Mouse (Mus musculus): ENCODE data around the gene Fuk. TPM values are rescaled to one million over a fixed set of nuclear protein-coding genes. Genes with fewer than 3 reads are reported as not detected.
A peak's percentile ranks its signal among the peaks of the same experiment; 100 is the strongest.

Fuk gene
- polyA plus RNA-seq (2015; fragmentation: Nextera tagmentation; extraction: Ambion mirVana) = 1.9 and 2.2 TPM in 2 replicates

DNA sequence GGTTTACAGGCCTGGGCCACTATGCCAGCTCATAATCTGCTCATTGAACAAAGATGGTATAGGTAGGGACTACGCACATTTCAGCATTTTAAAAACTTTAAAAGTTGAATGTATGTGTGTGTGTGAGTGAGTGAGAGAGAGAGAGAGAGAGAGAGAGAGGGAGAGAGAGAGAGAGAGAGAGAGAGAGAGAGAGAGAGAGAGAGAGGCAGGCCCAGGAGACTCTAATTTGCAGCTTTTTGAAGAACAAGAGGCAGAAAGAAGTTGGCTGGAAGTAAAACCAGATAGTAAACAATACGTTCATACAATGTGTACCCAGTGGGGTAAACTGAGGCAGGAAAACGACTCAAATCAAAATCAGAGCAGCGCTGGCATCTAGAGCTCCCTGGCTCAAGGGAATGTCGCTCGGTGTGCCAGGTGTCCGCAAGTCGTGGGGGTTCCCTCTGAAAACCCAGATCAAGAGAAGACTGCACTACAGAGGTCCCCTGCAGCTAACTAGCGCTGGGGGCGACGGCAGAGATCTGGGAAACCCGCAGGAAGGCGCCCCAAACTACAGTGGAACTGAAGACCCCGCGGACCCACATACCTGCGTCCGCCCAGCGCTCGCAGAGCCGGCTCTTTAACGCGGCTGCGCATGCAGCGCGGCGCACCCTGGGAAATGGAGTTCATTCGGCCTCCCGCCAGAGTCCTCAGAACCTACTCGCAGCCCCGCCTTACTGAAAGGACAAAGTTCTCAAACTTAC is at the start of gene Fuk:
Gene Fuk, minus strand, starts transcription at position 650 of the 740 bp plus-strand sequence.
- WGBS (ENCODE audit: insufficient replicate concordance) = 3% methylated on average over 30 of the region's 30 CpGs
- Histone ChIP-seq H3K4me3 (ENCODE audit: low read depth, low read length) (peak within 1 kb of the TSS; percentile 82), H3K4me1 (ENCODE audit: insufficient read depth) (peaks cover 9% of the 10 kb centered on the region; the same call in 1 of the 2 replicates), H3K9me3 (ENCODE audit: low read length) (no peaks in the 10 kb centered on the region), H3K27ac (ENCODE audit: low read depth) (no peak within 1 kb of the TSS), H3K27me3 (ENCODE audit: insufficient read depth, low read length) (no peaks in the 10 kb centered on the region), H3K9ac (replicated peaks) (peak within 1 kb of the TSS; percentile 77), H3K36me3 (replicated peaks; ENCODE audit: insufficient read depth, low read length) (0 out of 2 replicates have a peak, but pooled peaks cover 5% of the 10 kb centered on the region), H3K4me2 (ENCODE audit: low read depth, low read length) (peak within 1 kb of the TSS; percentile 89)
- ATAC-seq = peak; percentile 95
- TF ChIP-seq EP300 (IDR thresholded peaks at IDR 0.05; ENCODE audit: low read depth) (no peak), CTCF (IDR thresholded peaks at IDR 0.05; ENCODE audit: low read depth) (no peak)
- DNase-seq = peak; percentile 86

DNA sequence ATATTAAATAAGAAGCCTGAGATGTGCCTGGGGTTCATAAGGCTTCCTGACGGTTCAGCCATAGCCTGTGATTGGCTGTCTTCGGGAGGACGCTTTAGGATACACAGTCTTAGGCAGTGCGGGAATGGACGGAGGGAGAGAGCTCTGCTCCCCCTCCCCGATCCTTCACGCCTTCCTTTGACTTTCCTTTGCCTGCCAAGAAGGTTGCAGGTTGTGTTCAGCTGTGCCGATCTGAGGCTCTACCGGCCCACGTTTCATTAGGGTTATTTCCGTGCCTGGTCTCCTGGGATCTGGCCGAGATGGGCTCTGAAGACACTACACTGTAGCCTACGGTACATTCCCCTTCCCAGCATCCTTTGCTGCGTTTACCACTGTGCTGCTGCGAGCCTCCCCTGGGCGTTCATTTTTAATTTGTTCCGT is 47.8 kb upstream of the Fuk start:
- ATAC-seq (no peak), DNase-seq (no peak)
- H3K36me3 ChIP-seq (replicated peaks; ENCODE audit: insufficient read depth, low read length) = peaks cover 5% of the 10 kb centered on the region; the same call in 1 of the 2 replicates
- peaks cover 2% of the 10 kb centered on the region; the same call in 1 of the 2 replicates for H3K4me1 ChIP-seq (ENCODE audit: insufficient read depth)
- no peak for TF ChIP-seq CTCF (IDR thresholded peaks at IDR 0.05; ENCODE audit: low read depth)
- no peak overlapping the region for H3K9ac ChIP-seq (replicated peaks)
- H3K27me3 ChIP-seq (ENCODE audit: insufficient read depth, low read length) = no peaks in the 10 kb centered on the region
- H3K27ac ChIP-seq (ENCODE audit: low read depth) = no peak overlapping the region
- WGBS (ENCODE audit: insufficient replicate concordance) = 73% methylated on average over 17 of the region's 17 CpGs
- no peaks in the 10 kb centered on the region for H3K9me3 ChIP-seq (ENCODE audit: low read length)
- no peak overlapping the region for H3K4me2 ChIP-seq (ENCODE audit: low read depth, low read length)
- no peak overlapping the region for H3K4me3 ChIP-seq (ENCODE audit: low read depth, low read length)

- DNase-seq = no peak
- no peaks in the 10 kb centered on the region for H3K27me3 ChIP-seq (ENCODE audit: insufficient read depth, low read length)
- no peak overlapping the region for H3K4me2 ChIP-seq (ENCODE audit: low read depth, low read length)
- 49% methylated on average over 4 of the region's 4 CpGs for WGBS (ENCODE audit: insufficient replicate concordance)
- peaks cover 3% of the 10 kb centered on the region; the same call in 1 of the 2 replicates for H3K36me3 ChIP-seq (replicated peaks; ENCODE audit: insufficient read depth, low read length)
- H3K9ac ChIP-seq (replicated peaks) = no peak overlapping the region
- H3K9me3 ChIP-seq (ENCODE audit: low read length) = no peaks in the 10 kb centered on the region
- H3K27ac ChIP-seq (ENCODE audit: low read depth) = no peak overlapping the region
- ATAC-seq = no peak
- H3K4me1 ChIP-seq (ENCODE audit: insufficient read depth) = peaks cover 7% of the 10 kb centered on the region
- H3K4me3 ChIP-seq (ENCODE audit: low read depth, low read length) = no peak overlapping the region
- TF ChIP-seq CTCF (IDR thresholded peaks at IDR 0.05; ENCODE audit: low read depth) = no peak
- TF ChIP-seq EP300 (IDR thresholded peaks at IDR 0.05; ENCODE audit: low read depth) = no peak
Observed at GRCm38 (mm10) chr8:110945716-110946115, 43.4 kb upstream of the Fuk start.

GRCm38 (mm10) chr8:110944276-110944876 is 42.1 kb upstream of the Fuk start:
- H3K27ac ChIP-seq (ENCODE audit: low read depth) = no peak overlapping the region
- no peak overlapping the region for H3K9ac ChIP-seq (replicated peaks)
- no peak for DNase-seq
- TF ChIP-seq EP300 (IDR thresholded peaks at IDR 0.05; ENCODE audit: low read depth) (no peak), CTCF (IDR thresholded peaks at IDR 0.05; ENCODE audit: low read depth) (no peak)
- WGBS (ENCODE audit: insufficient replicate concordance) = 53% methylated on average over 7 of the region's 7 CpGs
- peaks cover 10% of the 10 kb centered on the region for H3K4me1 ChIP-seq (ENCODE audit: insufficient read depth)
- H3K9me3 ChIP-seq (ENCODE audit: low read length) = no peaks in the 10 kb centered on the region
- H3K36me3 ChIP-seq (replicated peaks; ENCODE audit: insufficient read depth, low read length) = no peaks in the 10 kb centered on the region; the same call in 1 of the 2 replicates
- no peaks in the 10 kb centered on the region for H3K27me3 ChIP-seq (ENCODE audit: insufficient read depth, low read length)
- no peak overlapping the region for H3K4me3 ChIP-seq (ENCODE audit: low read depth, low read length)
- H3K4me2 ChIP-seq (ENCODE audit: low read depth, low read length) = no peak overlapping the region
- ATAC-seq = no peak

DNA sequence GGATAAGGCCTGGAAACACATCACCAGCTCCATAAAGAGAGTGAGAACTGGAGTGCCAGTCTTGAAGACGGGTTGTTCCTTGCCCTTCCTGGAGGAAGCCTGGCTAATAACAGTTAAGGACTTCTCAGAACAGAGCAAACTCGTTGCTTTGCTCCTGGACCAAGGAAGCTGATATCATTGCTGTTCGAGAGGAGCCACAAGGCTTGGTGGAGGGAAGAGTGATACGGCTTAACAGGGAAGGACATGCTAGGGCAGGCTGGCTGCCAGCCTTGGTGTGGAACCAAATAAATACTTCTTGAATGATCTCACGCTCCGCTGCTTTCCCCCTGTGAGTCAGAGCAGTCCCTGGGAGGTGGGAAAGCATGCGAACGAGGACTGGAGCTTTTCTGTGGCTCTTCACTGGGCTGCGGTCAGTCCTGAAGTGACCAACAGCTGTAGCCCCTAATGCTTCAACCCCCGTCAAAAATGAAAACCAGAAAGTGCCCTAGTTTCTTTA is 39.2 kb upstream of the Fuk start:
- WGBS (ENCODE audit: insufficient replicate concordance) = 72% methylated on average over 10 of the region's 10 CpGs
- ATAC-seq (peak; percentile 20; the same call in 1 of the 2 replicates), DNase-seq (no peak)
- TF ChIP-seq EP300 (IDR thresholded peaks at IDR 0.05; ENCODE audit: low read depth) (no peak), CTCF (IDR thresholded peaks at IDR 0.05; ENCODE audit: low read depth) (no peak)
- Histone ChIP-seq H3K4me1 (ENCODE audit: insufficient read depth) (peaks cover 22% of the 10 kb centered on the region), H3K9me3 (ENCODE audit: low read length) (no peaks in the 10 kb centered on the region), H3K4me2 (ENCODE audit: low read depth, low read length) (no peak overlapping the region), H3K4me3 (ENCODE audit: low read depth, low read length) (no peak overlapping the region), H3K27me3 (ENCODE audit: insufficient read depth, low read length) (no peaks in the 10 kb centered on the region), H3K9ac (replicated peaks) (no peak overlapping the region), H3K27ac (ENCODE audit: low read depth) (peak overlapping the region; percentile 44; the same call in 1 of the 2 replicates), H3K36me3 (replicated peaks; ENCODE audit: insufficient read depth, low read length) (0 out of 2 replicates have a peak, but pooled peaks cover 3% of the 10 kb centered on the region)

Measured in liver, postnatal 0 days (tissue).